Mouse (Mus musculus) liver, embryonic 11.5 days (tissue): Measurements from ENCODE around the gene Thg1l. TPM values are rescaled to one million over a fixed set of nuclear protein-coding genes. Genes with fewer than 3 reads are reported as not detected.

ENCODE experiments used
- ATAC-seq: fragments of 200-750 bp; cut with Nextera tagmentation; replicated peaks from 2 replicates; pipeline ENCODE4 v1.8.0; 2017; ENCODE audit warnings: moderate number of reproducible peaks, mild to moderate bottlenecking, moderate TSS enrichment, moderate library complexity; ENCODE audit not compliant: low FRiP score
- DNase-seq: peaks from one replicate; pipeline ENCODE4 v3.0.0-alpha.2; 2017; ENCODE audit warnings: low spot score
- H3K27ac ChIP-seq: fragments of 300-500 bp; sonication (generic); 2 replicates; pipeline ENCODE4 v1.5.1; 2014; ENCODE audit warnings: mild to moderate bottlenecking, low read depth, low read length, control low read depth
- H3K27me3 ChIP-seq: fragments of 300-500 bp; sonication (generic); replicated peaks from 2 replicates; pipeline ENCODE4 v1.6.1; 2014; ENCODE audit warnings: low read length, mixed read lengths; ENCODE audit not compliant: control insufficient read depth, insufficient read depth
- H3K36me3 ChIP-seq: fragments of 300-500 bp; sonication (generic); 2 replicates; pipeline ENCODE4 v1.6.1; 2014; ENCODE audit warnings: mild to moderate bottlenecking, low read length, moderate library complexity, mixed read lengths; ENCODE audit not compliant: control insufficient read depth, insufficient read depth
- H3K4me1 ChIP-seq: fragments of 300-500 bp; sonication (generic); replicated peaks from 2 replicates; pipeline ENCODE4 v1.6.1; 2014; ENCODE audit warnings: low read length, mixed read lengths; ENCODE audit not compliant: control insufficient read depth, insufficient read depth
- H3K4me2 ChIP-seq: fragments of 300-500 bp; sonication (generic); 2 replicates; pipeline ENCODE4 v1.6.1; 2014; ENCODE audit warnings: mild to moderate bottlenecking, control low read depth, moderate library complexity
- H3K4me3 ChIP-seq: fragments of 300-500 bp; sonication (generic); 2 replicates; pipeline ENCODE4 v1.5.1; 2014; ENCODE audit warnings: low read depth, low read length, control low read depth
- H3K9ac ChIP-seq: fragments of 300-500 bp; sonication (generic); 2 replicates; pipeline ENCODE4 v1.6.1; 2014; ENCODE audit warnings: low read depth, low read length, control low read depth
- H3K9me3 ChIP-seq: fragments of 300-500 bp; sonication (generic); 2 replicates; pipeline ENCODE4 v1.6.1; 2016; ENCODE audit warnings: low read length, inconsistent platforms, mixed read lengths; ENCODE audit not compliant: control insufficient read depth
- WGBS: fragments of 180-500 bp; shearing (Covaris S2); extraction: QIAGEN DNeasy Blood & Tissue Kit; methylation state at CpG from one replicate; pipeline ENCODE4 v1.1.7; 2014; 5-methylcytosine and 5-hydroxymethylcytosine counted together
- polyA plus RNA-seq: library from polyadenylated mRNA; unstranded; fragments of >200 nt; fragmentation: Nextera tagmentation; extraction: Ambion mirVana; gene quantifications from 2 replicates; pipeline ENCODE4 v1.2.1, GENCODE M21; 2014

The Thg1l gene
- polyA plus RNA-seq, 1 experiment from 2014 or later = 18.2 TPM

- Histone ChIP-seq H3K9ac (no peak overlapping the region), H3K36me3 (no peaks in the 10 kb centered on the region), H3K4me2 (peak overlapping the region; percentile 12; the same call in 1 of the 2 replicates), H3K9me3 (no peaks in the 10 kb centered on the region), H3K4me1 (0 out of 2 replicates have a peak, but pooled peaks cover 4% of the 10 kb centered on the region), H3K4me3 (no peak overlapping the region), H3K27me3 (no peaks in the 10 kb centered on the region), H3K27ac (no peak overlapping the region)
- 25% methylated on average over 10 of the region's 10 CpGs for WGBS
- DNase-seq (no peak), ATAC-seq (peak; percentile 65)
Measured at GRCm38 (mm10) chr11:45921480-45921898, 33.8 kb downstream of the Thg1l start.

- H3K4me3 ChIP-seq = no peak overlapping the region
- H3K27me3 ChIP-seq = no peaks in the 10 kb centered on the region
- no peaks in the 10 kb centered on the region for H3K9me3 ChIP-seq
- no peak overlapping the region for H3K27ac ChIP-seq
- 58% methylated on average over 8 of the region's 8 CpGs for WGBS
- H3K36me3 ChIP-seq = no peaks in the 10 kb centered on the region
- 0 out of 2 replicates have a peak, but pooled peaks cover 4% of the 10 kb centered on the region for H3K4me1 ChIP-seq
- DNase-seq (no peak), ATAC-seq (no peak)
- H3K4me2 ChIP-seq = 0 out of 2 replicates have a peak overlapping the region, but pooled peaks have one; percentile 12
- no peak overlapping the region for H3K9ac ChIP-seq
Measured at GRCm38 (mm10) chr11:45921026-45921425, 34.3 kb downstream of the Thg1l start.

- no peak overlapping the region for H3K27ac ChIP-seq
- no peaks in the 10 kb centered on the region for H3K27me3 ChIP-seq
- DNase-seq (no peak), ATAC-seq (no peak)
- no peaks in the 10 kb centered on the region for H3K36me3 ChIP-seq
- 82% methylated on average over 4 of the region's 4 CpGs for WGBS
- H3K4me3 ChIP-seq = no peak overlapping the region
- 0 out of 2 replicates have a peak, but pooled peaks cover 4% of the 10 kb centered on the region for H3K4me1 ChIP-seq
- no peak overlapping the region for H3K9ac ChIP-seq
- H3K4me2 ChIP-seq = no peak overlapping the region
- H3K9me3 ChIP-seq = no peaks in the 10 kb centered on the region
Measured at GRCm38 (mm10) chr11:45918836-45919235, 36.5 kb downstream of the Thg1l start.

- H3K9ac ChIP-seq = no peak overlapping the region
- 87% methylated on average over 6 of the region's 6 CpGs for WGBS
- DNase-seq (no peak), ATAC-seq (no peak)
- no peak overlapping the region for H3K4me3 ChIP-seq
- no peaks in the 10 kb centered on the region for H3K27me3 ChIP-seq
- no peaks in the 10 kb centered on the region for H3K36me3 ChIP-seq
- no peak overlapping the region for H3K27ac ChIP-seq
- H3K4me2 ChIP-seq = no peak overlapping the region
- H3K4me1 ChIP-seq = 0 out of 2 replicates have a peak, but pooled peaks cover 4% of the 10 kb centered on the region
- H3K9me3 ChIP-seq = no peaks in the 10 kb centered on the region
Measured at GRCm38 (mm10) chr11:45918018-45918417, 37.3 kb downstream of the Thg1l start.

GRCm38 (mm10) chr11:45916196-45916595 is 39.1 kb downstream of the Thg1l start:
- DNase-seq = no peak
- no peak overlapping the region for H3K27ac ChIP-seq
- no peak overlapping the region for H3K9ac ChIP-seq
- 87% methylated on average over 10 of the region's 10 CpGs for WGBS
- no peak overlapping the region for H3K4me3 ChIP-seq
- H3K27me3 ChIP-seq = no peaks in the 10 kb centered on the region
- ATAC-seq = no peak
- H3K36me3 ChIP-seq = peaks cover 4% of the 10 kb centered on the region; the same call in 1 of the 2 replicates
- no peaks in the 10 kb centered on the region for H3K9me3 ChIP-seq
- H3K4me1 ChIP-seq = 0 out of 2 replicates have a peak, but pooled peaks cover 2% of the 10 kb centered on the region
- no peak overlapping the region for H3K4me2 ChIP-seq

- Histone ChIP-seq H3K9ac (no peak overlapping the region), H3K27ac (no peak overlapping the region), H3K4me1 (peaks cover 10% of the 10 kb centered on the region), H3K36me3 (peaks cover 23% of the 10 kb centered on the region; the same call in 1 of the 2 replicates), H3K4me3 (no peak overlapping the region), H3K9me3 (no peaks in the 10 kb centered on the region), H3K27me3 (no peaks in the 10 kb centered on the region), H3K4me2 (no peak overlapping the region)
- DNase-seq (no peak), ATAC-seq (no peak)
- WGBS = 91% methylated on average over 5 of the region's 5 CpGs
Measured at GRCm38 (mm10) chr11:45910701-45911100, 44.6 kb downstream of the Thg1l start.

- Histone ChIP-seq H3K27ac (no peak overlapping the region), H3K9me3 (no peaks in the 10 kb centered on the region), H3K4me3 (no peak overlapping the region), H3K9ac (no peak overlapping the region), H3K36me3 (peaks cover 25% of the 10 kb centered on the region; the same call in 1 of the 2 replicates), H3K4me1 (peaks cover 11% of the 10 kb centered on the region), H3K4me2 (no peak overlapping the region), H3K27me3 (no peaks in the 10 kb centered on the region)
- no peak for ATAC-seq
- no peak for DNase-seq
- 91% methylated on average over 7 of the region's 7 CpGs for whole genome bisulfite sequencing
Measured at GRCm38 (mm10) chr11:45908894-45909293, 46.4 kb downstream of the Thg1l start.

GRCm38 (mm10) chr11:45908070-45908469 is 47.2 kb downstream of the Thg1l start:
- no peak for ATAC-seq
- peaks cover 11% of the 10 kb centered on the region for H3K4me1 ChIP-seq
- no peak overlapping the region for H3K9ac ChIP-seq
- no peak overlapping the region for H3K27ac ChIP-seq
- peaks cover 29% of the 10 kb centered on the region; the same call in 1 of the 2 replicates for H3K36me3 ChIP-seq
- H3K9me3 ChIP-seq = no peaks in the 10 kb centered on the region
- no peak overlapping the region for H3K4me2 ChIP-seq
- H3K27me3 ChIP-seq = no peaks in the 10 kb centered on the region
- WGBS = 90% methylated on average over 7 of the region's 7 CpGs
- no peak overlapping the region for H3K4me3 ChIP-seq
- DNase-seq = no peak

- H3K27ac ChIP-seq = no peak overlapping the region
- no peaks in the 10 kb centered on the region for H3K27me3 ChIP-seq
- peaks cover 11% of the 10 kb centered on the region for H3K4me1 ChIP-seq
- WGBS = 89% methylated on average over 5 of the region's 5 CpGs
- H3K36me3 ChIP-seq = peaks cover 31% of the 10 kb centered on the region; the same call in 1 of the 2 replicates
- no peak for DNase-seq
- H3K9me3 ChIP-seq = no peaks in the 10 kb centered on the region
- no peak overlapping the region for H3K4me2 ChIP-seq
- no peak for ATAC-seq
- H3K9ac ChIP-seq = no peak overlapping the region
- no peak overlapping the region for H3K4me3 ChIP-seq
Measured at GRCm38 (mm10) chr11:45907301-45907700, 48.0 kb downstream of the Thg1l start.
